Mouse (Mus musculus) lung, adult 2 months (tissue): ENCODE measurements at regions not wholly inside any gene's neighbourhood (a gene's known extent, or its start where the extent isn't known, plus 50 kb on each side); places are given as distances from the start of the nearest gene placed in this dataset.

Source experiments
- CTCF ChIP-seq: fragments of 200-500 bp; IDR thresholded peaks from 2 replicates; pipeline ENCODE4 v1.5.1; 2011; ENCODE audit warnings: mild to moderate bottlenecking, low read length, control low read depth; ENCODE audit not compliant: insufficient read depth
- POLR2A ChIP-seq: fragments of 200-500 bp; IDR thresholded peaks from 2 replicates; pipeline ENCODE4 v1.6.1; 2011; ENCODE audit warnings: low read depth, mild to moderate bottlenecking, control low read depth, low read length, borderline replicate concordance; ENCODE audit errors: extremely low read depth

GRCm38 (mm10) chr4:105450881-105451280 lies 293.7 kb downstream of the Plpp3 start:
- no peak for TF ChIP-seq POLR2A
- no peak for TF ChIP-seq CTCF
